Mouse (Mus musculus): ENCODE results near the gene Pax2.

Gene Pax2

DNA sequence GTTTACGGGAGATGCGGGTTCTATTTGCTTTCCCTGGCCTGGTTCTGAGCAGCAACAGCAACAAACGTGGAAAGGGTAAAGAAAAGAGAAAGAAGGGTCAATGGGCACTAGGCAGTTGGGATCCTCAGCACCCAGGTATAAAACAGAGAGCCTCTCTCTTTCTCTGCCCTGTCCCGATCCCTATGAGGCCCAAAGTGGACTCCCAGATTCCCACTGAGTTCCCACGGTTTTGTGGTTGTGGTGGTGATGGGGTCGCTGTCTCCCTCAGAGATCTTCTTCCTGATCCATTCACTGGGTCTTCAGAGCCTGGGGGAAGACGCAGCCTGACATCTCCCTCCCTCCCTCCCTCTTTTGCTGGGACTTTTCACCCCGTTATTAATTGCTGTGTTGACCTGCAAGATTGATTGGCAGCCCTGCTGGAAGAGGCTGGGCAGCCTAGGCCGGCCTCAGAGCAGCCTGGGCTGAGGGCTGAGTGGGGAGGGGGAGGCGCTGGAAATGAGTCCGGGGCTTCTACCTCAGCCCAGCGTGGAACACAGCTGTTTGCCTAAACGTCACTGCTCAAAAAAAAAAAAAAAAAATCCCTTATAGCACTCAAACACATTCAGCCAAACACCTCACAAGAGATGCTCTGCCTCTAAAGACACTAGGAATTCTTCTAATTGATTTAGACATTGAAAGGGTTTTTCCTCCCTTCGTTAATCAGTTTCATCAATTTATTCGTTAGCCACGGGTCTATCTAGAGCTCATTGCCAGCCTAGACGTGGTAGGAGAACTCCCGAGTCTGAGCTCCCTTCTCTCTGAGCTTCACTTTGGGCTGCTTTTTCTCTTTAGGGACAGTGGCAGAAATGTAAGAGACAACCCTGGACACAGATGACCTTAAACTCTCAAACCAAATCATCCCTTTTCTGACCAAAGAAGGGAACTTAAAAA is 6.5 kb upstream of the Pax2 start:
- DNase-seq, result no peak

DNA sequence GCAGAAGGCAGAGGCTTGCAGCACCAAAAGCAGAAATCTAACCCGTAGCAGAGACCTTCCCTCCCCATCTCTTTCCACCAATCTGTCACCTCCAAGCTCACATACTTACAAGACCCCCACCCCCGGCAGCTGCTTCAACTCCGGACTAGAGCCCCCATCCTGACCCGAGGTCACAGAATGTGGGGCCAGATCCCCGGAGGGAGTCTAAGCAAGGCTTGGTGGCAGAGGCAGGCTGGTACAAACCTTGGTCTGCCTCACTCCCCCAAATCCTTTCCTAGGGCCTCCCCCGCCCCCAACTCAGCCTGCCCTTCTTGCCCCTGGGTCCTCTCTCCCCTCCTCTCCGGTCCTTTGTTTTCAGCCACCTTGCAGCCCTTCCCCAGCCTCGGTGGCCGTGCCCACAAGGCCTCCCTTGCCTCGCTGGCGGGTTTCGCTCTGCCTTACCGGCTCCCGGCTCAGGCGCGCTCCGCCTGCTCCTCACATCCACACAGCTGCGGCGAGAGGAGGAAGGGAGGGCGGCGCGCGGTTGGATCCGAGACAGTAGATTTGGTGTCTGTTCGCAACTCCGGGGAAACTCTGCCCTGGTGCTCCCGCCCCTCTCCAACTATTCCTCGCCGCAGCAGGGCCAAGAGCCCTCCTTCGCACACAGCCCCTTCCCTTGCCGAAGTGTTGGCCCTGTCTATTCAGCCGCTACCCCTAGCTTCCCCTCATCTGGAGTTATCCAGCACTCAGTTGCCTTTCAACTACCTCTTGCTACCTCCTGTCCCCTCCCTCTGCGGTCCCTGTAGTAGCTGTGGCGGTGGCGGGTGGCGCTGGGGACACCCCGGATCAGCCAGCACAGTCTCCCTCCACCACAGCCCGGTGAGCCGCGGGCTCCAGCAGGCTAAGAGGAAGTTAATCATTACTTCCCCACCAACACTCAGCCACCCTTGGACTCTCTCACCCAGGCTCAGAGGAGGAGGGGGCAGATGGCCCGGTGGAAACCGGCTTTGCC is 5.5 kb upstream of the Pax2 start:
- DNase-seq, result peak; percentile 39 to 47

DNA sequence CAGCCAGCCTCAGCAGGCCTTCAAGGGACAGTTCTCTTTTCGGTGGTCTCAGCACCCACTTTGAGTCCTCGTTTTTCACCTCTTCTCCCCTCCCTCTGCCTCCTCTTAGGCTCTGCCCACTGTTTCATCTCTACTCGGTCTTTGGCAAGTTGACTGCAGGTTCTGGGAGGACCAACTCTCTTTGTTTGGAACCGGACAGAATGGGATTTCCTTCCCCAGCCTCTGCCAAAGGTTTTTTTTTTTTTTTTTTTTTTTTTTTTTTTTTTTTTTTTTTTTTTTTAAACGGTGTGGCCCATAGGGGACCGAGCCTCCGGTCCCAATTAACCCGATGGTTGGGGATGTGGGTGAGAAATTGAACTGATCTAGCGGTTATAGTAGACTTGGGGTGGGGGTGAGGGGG is 4.8 kb upstream of the Pax2 start:
- no peak for DNase-seq

DNA sequence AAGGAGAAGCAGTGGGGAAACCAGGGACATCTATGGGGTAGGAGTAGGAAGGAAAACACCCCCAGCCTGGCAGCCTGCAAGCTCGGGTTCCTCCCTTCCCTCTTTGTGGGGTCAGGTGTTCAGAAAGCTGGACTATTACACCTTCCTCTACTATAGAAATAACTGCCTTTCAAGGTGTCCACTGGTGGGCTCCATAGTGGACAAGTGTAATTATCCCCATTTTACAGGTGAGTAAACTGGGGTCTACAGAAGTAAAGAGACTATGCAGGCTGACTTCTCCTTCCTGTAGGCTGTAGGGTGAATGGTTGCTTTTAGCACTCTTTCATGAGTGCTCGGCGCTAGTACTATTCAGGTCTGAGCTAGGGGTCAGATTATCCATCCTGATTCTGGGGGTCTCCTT is 4.3 kb upstream of the Pax2 start:
- DNase-seq, result no peak

DNA sequence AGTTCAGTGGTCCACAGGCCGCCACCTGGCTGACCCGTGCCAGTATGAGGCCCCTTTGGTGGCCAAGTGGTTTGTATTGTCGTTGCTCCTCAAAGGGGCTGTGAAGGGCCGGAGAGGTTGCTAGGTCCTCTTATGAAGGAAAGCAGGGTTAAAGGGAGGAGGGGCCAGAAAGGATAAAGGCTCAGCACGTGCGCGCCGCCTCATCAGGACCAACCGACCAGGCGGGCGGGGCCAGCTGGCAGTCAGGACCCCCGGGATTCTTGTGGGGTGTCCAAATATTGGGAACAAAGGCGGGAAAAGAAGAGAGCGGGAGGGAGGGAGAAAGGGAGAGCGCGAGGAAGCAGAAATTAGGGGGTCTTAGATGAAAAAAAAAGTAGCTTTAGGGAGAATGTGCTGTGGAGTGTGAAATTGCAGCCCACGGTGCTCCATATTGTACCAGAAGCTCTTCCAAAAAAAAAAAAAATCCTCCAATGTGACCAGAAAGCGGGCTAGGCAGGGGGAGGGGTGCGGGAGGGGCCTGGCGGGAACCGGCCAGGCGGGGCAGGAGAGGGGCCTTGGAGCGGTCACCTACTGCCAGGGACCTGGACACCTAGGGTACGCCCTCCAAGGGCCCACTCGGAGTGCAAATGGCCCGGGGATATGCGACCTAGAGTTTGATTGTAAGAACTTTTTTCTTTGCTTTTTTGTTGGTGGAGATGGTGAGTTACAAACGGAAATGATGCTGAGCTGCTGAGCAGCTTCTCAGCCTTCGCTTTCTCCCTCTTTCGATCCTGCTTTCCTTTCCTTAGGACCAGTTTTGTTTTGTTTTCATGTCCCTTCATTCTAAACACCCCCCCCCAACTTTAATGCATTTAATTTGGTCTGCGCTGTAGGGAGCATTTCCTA is 3.5 kb upstream of the Pax2 start:
- no peak for DNase-seq

DNA sequence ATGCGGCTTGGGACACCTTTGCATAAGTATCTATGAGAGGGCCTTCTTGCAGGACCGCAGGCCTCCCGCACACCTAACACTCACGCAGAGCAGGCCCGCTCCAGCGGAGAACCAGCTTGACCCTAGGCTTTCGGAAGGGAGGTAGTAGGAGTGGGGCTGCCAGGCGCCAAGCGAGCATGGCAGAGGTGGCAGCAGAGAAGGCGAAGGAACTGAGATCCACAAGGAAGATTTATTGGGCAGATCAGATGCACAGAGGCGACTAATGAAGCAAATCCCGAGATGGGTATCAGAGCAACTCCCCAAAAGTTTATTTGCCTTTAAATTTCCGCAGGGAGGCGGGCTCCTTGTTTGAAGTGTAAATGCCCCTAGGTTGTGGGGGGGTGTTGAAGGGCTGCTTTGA is 2.5 kb upstream of the Pax2 start:
- no peak for DNase-seq

DNA sequence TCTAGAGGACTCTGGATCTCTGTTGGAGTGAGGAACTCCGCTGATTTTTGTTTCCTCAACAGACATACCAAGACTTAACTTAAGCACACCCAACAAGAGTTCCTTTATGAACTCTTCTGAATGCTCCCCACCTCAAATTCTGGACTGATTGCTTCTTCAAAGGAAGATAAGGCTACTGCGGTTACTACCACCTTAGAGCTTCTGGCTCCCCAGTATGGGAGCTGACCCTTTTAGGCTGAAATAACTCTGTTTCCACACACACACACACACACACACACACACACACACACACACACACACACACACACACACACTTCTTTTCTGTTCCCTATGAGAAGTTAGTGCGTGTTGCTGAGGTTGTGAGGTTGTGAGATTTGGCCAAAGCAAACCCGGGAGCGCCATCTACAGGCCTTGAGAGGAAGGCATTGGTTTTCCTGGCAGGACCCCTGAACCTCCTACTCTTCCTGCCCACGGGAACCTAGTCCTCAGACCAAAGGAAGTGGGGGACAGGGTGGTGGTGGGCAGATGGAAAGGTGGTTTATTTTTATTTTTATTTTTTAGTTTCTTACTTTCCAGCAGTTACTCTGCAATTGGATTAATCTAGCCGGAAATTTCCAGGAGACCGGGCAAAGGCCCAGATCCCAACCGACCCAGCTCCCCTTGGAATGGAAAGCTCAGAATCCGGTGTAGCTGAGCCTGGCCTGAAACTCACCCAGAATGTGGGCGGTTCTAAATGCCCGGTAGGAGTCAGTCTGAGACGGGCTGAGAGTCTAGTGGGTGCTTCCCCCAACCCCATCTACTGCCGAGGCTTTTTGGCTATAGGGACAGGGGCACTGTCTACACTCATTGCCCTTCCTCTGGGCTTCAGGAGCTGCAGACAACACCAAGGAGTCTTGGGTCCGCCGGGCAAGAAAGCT is 1.1 kb upstream of the Pax2 start:
- DNase-seq, result peak in 1 of 2 experiments; percentile 26

DNA sequence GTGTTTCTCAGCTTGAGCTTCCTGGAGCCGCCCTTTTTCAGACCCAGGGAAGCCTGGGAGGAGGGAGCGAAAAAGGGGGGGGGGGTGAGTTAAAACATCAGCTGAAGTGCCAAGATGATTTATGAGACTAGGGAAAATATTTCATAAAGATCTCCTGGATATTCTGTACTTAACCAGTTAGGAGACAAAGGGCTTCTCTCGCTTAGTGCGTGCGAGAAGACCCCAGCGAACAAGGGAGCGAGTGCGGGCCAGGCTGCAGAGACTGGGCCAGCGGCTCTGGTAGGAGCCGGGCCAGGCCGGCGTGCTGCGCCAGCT is 510 bp upstream of the Pax2 start:
- no peak for DNase-seq

DNA sequence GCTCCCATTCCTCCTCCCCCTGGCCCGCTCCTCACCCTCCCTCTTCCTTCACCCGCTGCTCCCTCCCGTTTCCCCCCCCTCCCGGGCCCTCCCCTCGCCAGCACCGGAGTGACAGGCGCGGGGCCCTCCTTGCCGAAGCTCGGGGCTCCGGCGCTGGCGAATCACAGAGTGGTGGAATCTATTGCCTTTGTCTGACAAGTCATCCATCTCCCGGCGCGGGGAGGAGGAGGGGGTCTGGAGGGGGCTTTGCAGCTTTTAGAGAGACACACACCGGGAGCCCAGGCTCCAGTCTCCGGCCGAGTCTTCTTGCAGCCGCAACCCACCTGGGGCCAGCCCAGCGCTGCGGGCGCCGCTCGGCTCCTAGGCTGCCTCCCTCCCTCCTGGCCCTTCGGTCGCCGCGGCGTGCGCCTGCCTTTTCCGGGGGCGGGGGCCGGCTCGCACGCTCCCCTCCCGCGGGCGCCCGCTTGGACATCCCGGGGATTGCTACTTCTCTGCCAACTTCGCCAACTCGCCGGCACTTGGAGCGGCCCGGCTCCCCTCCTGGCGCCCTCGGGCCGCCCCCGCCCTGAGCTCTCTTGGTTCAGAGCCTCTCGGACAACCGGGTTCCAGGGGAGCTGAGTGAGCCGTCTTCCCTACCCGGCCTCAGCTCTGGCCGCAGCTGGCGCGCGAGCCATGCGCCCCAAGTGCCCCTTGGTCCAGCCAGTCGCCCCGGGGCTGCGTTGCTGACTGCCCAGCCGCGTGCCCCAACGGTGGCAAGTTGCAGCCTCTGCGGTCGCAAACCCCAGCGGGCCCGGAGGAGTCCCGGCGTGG is 781 bp downstream of the Pax2 start:
- no peak for DNase-seq

DNA sequence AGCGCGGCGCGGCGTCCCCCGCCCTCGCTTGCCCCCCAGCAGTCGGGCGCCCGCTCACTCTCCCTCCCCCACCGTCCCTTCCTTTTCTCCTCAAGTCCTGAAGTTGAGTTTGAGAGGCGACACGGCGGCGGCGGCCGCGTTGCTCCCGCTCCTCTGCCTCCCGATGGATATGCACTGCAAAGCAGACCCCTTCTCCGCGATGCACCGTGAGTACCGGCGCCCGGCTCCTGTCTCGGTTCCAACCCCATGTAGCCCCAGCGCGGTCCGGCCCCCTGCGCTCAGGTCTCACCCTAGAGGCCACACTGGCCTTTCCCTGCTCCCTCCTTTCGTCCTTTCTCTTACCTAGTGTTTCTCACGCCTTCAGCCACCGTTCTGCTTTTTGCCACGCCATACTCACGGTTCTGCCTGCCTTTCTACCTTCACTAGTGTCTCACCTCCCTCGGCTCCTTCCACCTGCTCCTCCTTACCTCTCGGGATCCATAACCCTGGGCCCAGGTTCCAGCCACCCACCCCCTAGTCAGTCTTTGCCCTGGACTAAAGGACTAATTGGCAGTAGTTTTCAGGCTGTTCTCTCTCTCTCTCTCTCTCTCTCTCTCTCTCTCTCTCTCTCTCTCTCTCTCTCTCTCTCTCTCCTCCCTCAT is 1.5 kb downstream of the Pax2 start:
- no peak for DNase-seq

DNA sequence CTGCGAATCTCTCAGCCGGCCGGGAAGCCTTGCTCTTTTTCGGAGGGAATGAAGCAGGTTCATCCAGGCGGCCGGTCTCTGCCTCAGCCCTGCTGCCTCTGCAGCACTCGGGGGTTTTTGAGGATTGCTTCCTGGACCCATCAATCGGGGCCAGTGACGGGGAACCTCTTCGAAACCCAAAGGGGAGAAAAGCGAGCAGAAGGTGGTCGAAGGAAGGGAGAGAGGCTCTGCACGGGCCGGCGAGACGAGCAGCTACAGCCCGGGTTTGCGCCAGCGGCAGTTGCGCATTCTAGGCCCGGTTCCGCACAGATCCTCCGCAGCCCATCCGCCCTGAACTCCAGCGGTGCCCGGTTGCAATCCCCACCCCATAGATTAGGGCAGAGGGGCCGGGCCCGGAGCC is 3.0 kb downstream of the Pax2 start:
- no peak for DNase-seq

DNA sequence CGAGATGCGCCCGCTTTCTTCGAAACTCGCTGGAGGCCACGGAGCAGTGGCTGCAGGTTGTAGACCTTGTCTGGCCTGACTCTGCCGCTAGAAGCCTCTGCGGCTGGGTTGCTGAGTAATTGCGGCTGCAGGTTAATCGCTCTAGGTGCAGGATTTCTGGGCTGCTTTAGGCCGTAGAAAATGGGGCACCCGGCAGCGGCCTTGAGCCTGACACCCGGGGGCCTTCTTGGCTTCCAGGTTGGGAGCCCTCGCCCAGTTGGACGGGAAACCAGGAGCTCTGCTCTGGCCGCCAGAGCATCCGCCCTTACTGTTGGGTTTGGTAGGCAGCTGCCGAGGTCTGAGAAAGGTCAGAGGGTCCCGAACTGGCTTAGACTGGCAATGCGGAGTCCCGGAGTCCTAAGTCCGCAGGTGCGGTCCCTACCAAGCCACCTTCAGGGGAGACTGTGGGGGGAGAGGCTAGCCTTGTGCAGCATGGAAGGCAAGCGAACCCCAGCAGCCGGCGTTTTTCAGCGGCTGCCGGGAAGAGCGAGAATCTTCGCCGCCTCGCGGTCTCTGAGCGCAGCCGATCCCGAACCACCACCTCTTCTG is 3.8 kb downstream of the Pax2 start:
- DNase-seq, result no peak

DNA sequence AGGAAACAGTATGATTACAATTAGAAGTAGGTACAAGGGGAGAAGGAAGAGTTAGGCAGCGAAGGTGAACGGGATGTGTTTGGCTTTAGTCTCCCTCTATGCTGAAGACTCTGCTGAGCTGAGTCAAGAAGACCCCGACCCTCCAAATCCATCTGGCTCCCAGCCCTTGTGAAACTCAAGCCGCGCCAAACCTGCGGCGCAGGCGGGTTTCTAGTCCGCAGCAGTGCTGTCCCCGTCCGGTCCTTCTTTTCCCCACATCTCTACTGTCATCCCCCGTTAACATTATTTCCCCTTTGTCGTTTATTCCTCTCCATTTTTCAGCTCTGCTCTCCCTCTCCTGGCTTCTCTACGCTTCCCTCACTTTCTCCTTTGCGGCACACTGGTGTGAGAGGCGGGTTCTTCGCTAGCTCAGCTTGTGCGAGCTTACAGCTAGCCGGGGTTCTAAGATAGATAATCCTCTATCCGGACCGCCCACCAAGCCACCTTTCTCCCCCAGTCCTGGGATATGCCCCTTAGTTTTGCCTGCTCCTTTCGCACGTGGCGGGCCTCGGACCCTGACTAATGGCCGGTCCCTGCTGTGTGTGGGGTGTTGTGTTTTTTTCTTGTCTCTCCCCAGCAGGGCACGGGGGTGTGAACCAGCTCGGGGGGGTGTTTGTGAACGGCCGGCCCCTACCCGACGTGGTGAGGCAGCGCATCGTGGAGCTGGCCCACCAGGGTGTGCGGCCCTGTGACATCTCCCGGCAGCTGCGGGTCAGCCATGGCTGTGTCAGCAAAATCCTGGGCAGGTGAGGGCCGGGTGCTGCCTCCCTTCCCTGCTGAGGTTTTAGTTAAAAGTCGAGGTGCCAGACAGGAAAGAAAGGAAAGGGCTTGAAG is 4.7 kb downstream of the Pax2 start:
- DNase-seq, result no peak

DNA sequence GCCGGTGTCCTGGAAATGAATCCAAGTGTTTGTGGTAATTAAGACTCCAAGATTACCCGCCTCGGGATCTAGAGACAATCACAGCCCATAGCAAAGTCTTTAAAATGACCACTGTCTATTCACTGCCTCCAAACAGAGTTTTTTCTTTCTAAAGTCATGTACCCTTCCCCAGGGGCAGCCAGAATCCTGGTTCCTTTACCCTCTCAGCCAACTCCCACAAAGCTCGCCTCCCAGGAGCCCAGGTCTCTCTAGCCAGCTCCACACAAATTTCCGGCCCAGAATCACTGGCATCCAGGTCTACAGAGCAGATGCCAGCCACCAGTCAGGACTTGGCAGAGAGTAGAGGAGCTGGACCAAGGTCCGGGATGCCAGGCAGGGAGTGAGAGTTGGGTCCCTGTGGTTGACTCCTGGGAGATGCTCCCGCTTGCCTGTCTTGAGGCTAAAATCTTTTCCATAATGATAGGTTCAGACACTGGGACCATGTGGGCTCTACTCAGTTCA is 6.3 kb downstream of the Pax2 start:
- no peak for DNase-seq

DNA sequence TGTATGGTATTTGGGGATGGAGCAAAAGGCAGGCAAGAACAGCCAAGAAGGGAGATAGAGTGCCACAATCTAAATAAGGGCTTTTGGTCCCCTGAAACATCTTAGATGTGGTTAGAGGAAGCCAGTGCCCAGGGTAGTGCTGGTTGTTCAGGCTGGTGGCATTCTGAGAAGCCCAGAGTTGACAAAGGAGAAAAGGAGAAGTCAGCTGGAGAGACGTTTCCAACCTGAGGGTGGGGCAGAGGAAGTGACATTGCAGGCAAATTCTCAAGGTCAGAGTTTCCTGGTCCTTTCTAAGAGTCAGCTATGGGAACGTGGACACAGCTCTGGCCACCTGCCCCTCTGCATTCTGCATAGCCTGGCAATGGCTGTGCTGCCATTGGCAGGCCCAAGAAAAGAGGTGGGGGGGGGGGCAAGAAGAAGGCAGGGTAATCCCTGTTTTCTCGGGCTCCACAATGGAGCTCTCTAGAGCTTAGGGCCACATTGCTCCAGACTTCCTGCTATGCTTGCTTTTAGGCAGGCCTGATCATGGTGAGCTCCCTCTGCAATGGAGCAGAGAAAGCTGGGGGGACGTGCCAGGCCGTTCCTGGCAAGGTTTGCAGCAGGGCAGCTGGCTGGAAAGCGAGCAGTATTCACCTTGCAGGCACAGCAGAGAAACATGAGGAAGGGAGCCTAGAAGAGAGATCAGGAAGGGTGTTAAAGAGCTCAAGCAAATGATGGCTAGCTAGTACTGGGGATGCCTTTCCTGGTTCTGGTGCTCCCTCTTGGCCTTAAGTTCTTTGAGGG is 14.6 kb downstream of the Pax2 start:
- no peak for DNase-seq

DNA sequence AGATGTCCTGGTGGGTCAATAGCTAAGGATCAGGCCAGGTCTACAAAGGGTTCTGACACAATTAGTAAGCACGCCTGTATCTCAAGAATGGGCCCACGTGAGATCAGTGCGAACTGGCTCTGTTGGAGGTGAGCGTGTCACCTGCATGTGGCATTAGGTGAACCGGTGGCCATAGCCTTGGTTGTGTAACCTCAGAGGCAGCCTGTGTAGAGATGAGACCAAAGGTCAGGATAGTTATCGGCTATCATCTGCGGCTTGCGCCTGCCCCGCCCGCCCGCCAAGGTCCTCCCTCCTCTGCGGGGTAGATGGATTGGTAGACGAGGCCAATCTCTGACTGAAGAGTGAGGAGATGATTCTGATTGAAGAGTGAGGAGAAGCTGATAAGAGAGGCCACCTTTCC is 15.7 kb downstream of the Pax2 start:
- no peak for DNase-seq

DNA sequence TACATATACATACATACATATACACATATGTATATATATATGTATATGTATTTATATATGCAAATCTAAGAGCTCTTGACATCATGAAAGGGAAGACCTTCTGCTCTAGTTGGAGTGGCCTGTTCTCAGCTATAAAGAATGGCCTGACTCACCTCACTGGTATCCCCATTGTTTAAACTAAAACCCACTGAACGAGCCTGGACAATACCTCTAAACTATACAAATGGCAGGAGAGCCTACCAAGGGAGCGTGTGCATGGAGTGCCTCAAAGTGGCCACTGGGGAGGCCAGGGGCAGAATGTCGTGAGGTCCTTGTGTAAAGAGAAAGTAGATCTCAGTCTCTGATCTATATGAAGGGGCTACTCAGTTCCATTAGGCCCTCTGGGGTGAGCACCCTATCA is 26.1 kb downstream of the Pax2 start:
- no peak for DNase-seq

DNA sequence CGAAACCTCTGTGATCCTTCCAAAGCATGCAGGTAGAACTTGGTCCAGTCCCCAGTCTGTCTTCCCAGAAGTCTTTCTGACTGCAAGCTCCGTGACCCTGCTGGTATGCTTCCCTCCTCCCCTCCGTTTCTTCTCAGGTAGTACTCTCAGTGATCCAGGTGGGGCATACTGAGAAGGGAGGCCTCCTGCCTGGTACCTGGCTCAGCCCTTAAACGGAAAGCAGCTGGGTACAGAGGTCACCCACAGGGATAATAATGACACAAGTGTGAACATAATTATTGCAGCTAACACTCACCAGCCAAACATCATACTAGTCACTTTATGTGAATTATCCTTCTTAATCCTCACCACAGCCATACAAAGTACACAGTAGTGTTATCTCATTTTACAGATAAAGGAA is 28.5 kb downstream of the Pax2 start:
- DNase-seq, result no peak

Data from B cell, adult 2 months (primary cell).